Mouse (Mus musculus): ENCODE measurements around the gene Tnfrsf25. TPM values are rescaled to one million over a fixed set of nuclear protein-coding genes. Genes with fewer than 3 reads are reported as not detected.

Tnfrsf25 gene
- polyA plus RNA-seq, 1 experiment from 2014 or later: 0.83 TPM

DNA sequence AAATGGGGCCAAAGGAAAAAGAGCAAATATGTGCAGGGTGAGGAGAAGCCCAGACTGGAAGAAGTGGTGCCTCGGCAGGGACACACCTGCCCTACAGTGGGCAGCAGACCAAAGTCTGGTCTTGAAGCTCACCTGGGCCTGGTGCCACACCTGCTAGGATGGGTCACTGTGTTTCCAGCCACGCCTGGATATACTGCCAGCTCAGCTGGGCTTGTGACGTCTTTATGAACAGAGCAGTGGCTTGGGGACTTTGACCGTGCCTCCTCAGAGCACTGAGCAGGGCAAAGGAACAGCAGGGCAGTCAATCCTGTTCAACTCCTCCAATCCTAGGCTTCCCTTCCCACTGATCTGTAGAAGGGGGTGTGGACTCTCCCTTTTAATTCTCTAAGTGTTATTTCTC lies 45.0 kb downstream of the Tnfrsf25 start:
- DNase-seq (ENCODE audit: low spot score): no peak
- H3K4me2 ChIP-seq (ENCODE audit: low read length): no peak overlapping the region
- H3K4me3 ChIP-seq (replicated peaks; ENCODE audit: low read depth, low read length): no peak overlapping the region
- no peak for TF ChIP-seq CTCF (IDR thresholded peaks at IDR 0.05; ENCODE audit: low read depth)
- H3K27me3 ChIP-seq (ENCODE audit: insufficient read depth, low read length): peaks cover 43% of the 10 kb centered on the region
- H3K4me1 ChIP-seq (replicated peaks; ENCODE audit: insufficient read depth, low read length): peaks cover 11% of the 10 kb centered on the region
- ATAC-seq (replicated peaks; ENCODE audit: low FRiP score, low read depth): peak; percentile 68
- WGBS: 30% methylated on average over 4 of the region's 4 CpGs
- H3K9ac ChIP-seq (ENCODE audit: low read depth, low read length): no peak overlapping the region
- H3K27ac ChIP-seq: no peak overlapping the region
- no peaks in the 10 kb centered on the region for H3K36me3 ChIP-seq (ENCODE audit: insufficient read depth, low read length)
- no peaks in the 10 kb centered on the region for H3K9me3 ChIP-seq (replicated peaks; ENCODE audit: low read length)

DNA sequence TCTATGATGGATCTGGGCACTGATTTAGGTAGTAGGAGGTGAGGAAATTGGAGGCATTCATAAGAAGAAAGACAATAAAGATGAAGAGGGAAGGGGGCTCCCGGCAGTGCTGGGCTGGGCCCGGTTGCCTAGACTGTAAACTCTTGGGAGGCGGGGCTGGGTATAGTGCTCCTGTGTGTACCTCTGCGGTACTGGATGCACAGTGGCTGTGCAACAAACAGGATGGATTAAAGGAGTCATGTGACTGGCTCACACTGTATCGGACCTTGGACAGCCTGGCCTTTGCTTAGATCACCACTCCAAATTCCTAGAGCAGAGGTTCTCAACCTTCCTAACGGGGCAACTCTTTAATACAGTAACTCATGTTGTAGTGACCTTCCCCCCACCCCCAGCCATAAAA lies 45.9 kb downstream of the Tnfrsf25 start:
- DNase-seq (ENCODE audit: low spot score) (no peak), ATAC-seq (replicated peaks; ENCODE audit: low FRiP score, low read depth) (peak; percentile 67)
- no peak for TF ChIP-seq CTCF (IDR thresholded peaks at IDR 0.05; ENCODE audit: low read depth)
- peaks cover 11% of the 10 kb centered on the region for H3K4me1 ChIP-seq (replicated peaks; ENCODE audit: insufficient read depth, low read length)
- H3K9ac ChIP-seq (ENCODE audit: low read depth, low read length): no peak overlapping the region
- H3K27ac ChIP-seq: no peak overlapping the region
- H3K27me3 ChIP-seq (ENCODE audit: insufficient read depth, low read length): peaks cover 43% of the 10 kb centered on the region
- no peaks in the 10 kb centered on the region for H3K9me3 ChIP-seq (replicated peaks; ENCODE audit: low read length)
- H3K36me3 ChIP-seq (ENCODE audit: insufficient read depth, low read length): no peaks in the 10 kb centered on the region
- 59% methylated on average over 6 of the region's 6 CpGs for WGBS
- H3K4me3 ChIP-seq (replicated peaks; ENCODE audit: low read depth, low read length): no peak overlapping the region
- no peak overlapping the region for H3K4me2 ChIP-seq (ENCODE audit: low read length)

DNA sequence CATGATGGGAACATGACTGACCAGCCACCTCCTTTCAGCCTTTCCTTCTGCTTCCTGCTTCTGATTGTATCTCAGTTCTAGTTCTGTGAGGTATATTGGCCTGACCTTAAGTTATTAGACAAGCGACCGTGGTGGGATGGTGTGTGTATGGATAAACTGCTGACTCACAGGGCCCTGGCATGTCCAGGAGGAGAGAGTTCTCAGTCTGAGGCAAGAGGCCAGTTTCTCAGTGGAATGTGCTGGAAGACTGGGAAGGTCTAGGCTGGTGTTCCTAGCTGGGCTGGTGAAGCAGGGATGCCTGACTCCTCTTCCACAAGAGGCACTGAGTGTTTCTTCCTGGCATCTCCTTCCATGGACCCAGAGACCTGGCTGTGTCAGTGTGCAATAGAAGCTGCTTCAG lies 47.0 kb downstream of the Tnfrsf25 start:
- Histone ChIP-seq H3K27ac (no peak overlapping the region), H3K4me3 (replicated peaks; ENCODE audit: low read depth, low read length) (no peak overlapping the region), H3K4me1 (replicated peaks; ENCODE audit: insufficient read depth, low read length) (peaks cover 11% of the 10 kb centered on the region), H3K9ac (ENCODE audit: low read depth, low read length) (no peak overlapping the region), H3K4me2 (ENCODE audit: low read length) (no peak overlapping the region), H3K9me3 (replicated peaks; ENCODE audit: low read length) (no peaks in the 10 kb centered on the region), H3K27me3 (ENCODE audit: insufficient read depth, low read length) (peaks cover 37% of the 10 kb centered on the region), H3K36me3 (ENCODE audit: insufficient read depth, low read length) (no peaks in the 10 kb centered on the region)
- WGBS: 76% methylated on average over 2 of the region's 2 CpGs
- TF ChIP-seq CTCF (IDR thresholded peaks at IDR 0.05; ENCODE audit: low read depth): no peak
- ATAC-seq (replicated peaks; ENCODE audit: low FRiP score, low read depth): no peak
- DNase-seq (ENCODE audit: low spot score): no peak

DNA sequence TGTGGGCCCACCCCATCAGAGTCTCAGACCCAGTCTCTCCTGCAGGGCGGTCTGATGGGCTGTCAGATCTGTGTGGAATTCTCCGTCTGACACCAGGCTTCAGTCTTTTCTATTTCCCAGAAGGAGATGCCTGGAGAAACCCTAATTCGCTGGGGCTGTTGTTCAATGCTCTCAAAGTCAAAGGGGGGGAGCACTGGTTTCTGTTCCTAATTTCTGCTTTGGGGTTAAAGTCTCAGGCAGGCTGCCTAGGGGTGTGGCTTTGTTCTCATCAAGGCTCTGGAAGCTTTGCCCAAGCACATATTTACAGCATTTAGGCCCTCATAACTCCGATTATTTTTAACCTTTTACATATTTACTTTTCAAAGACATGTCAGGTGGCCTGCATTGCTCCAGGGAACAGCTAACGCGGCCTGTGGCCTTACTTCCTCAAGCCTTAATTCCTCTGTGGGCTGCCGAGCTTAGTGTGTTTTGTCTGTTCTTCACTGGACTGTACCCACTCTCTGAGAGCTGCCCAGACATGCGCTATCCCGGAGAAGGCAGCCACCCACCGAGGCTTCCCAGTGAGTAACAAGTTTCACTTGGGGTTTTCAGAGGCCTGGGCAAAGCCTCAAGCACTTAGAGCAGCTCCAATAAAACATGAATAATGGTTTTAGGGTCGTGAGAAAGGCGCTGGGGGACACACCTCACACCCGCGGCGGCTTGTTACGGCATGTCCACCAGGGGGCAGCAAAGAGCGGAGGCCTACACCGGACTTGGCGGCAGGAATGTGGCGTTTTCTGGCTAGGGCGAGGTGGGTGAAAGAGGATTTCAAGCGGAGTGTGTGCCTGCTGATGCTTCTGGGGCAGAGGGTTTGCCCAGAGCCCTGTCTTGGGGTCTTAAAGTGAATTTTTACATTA lies 49.5 kb downstream of the Tnfrsf25 start:
- peak; percentile 95 for TF ChIP-seq CTCF (IDR thresholded peaks at IDR 0.05; ENCODE audit: low read depth)
- Histone ChIP-seq H3K27me3 (ENCODE audit: insufficient read depth, low read length) (peaks cover 13% of the 10 kb centered on the region), H3K36me3 (ENCODE audit: insufficient read depth, low read length) (no peaks in the 10 kb centered on the region), H3K4me3 (replicated peaks; ENCODE audit: low read depth, low read length) (no peak overlapping the region), H3K4me1 (replicated peaks; ENCODE audit: insufficient read depth, low read length) (no peaks in the 10 kb centered on the region), H3K9ac (ENCODE audit: low read depth, low read length) (no peak overlapping the region), H3K27ac (no peak overlapping the region), H3K9me3 (replicated peaks; ENCODE audit: low read length) (no peaks in the 10 kb centered on the region), H3K4me2 (ENCODE audit: low read length) (peak overlapping the region; percentile 5; the same call in 1 of the 2 replicates)
- DNase-seq (ENCODE audit: low spot score) (peak; percentile 70), ATAC-seq (replicated peaks; ENCODE audit: low FRiP score, low read depth) (no peak)
- 16% methylated on average over 22 of the region's 22 CpGs for whole genome bisulfite sequencing

DNA sequence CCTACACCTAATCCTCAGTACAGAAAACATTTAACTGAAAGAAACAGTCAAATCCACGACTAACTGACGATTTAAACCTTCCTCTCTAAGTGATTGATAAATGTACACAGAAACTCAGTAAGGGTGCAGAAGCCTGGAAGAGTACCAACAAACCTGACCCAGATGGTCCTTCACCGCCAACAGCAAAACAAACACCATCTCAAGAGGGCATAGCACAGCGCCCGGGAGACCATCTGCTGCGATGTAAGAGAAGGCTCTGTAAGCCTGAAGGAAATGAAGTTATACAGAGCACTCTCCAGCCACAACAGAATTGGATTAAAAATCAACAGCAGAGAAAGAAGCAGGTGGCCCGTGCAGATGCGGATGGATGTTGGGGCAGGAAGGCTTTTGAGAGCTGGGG lies 52.3 kb downstream of the Tnfrsf25 start:
- no peaks in the 10 kb centered on the region for H3K4me1 ChIP-seq (replicated peaks; ENCODE audit: insufficient read depth, low read length)
- ATAC-seq (replicated peaks; ENCODE audit: low FRiP score, low read depth) (no peak), DNase-seq (ENCODE audit: low spot score) (no peak)
- no peak overlapping the region for H3K27ac ChIP-seq
- no peak overlapping the region for H3K4me3 ChIP-seq (replicated peaks; ENCODE audit: low read depth, low read length)
- no peaks in the 10 kb centered on the region for H3K9me3 ChIP-seq (replicated peaks; ENCODE audit: low read length)
- no peaks in the 10 kb centered on the region for H3K36me3 ChIP-seq (ENCODE audit: insufficient read depth, low read length)
- no peak overlapping the region for H3K9ac ChIP-seq (ENCODE audit: low read depth, low read length)
- no peak overlapping the region for H3K4me2 ChIP-seq (ENCODE audit: low read length)
- H3K27me3 ChIP-seq (ENCODE audit: insufficient read depth, low read length): no peaks in the 10 kb centered on the region
- 62% methylated on average over 8 of the region's 8 CpGs for WGBS
- TF ChIP-seq CTCF (IDR thresholded peaks at IDR 0.05; ENCODE audit: low read depth): no peak

DNA sequence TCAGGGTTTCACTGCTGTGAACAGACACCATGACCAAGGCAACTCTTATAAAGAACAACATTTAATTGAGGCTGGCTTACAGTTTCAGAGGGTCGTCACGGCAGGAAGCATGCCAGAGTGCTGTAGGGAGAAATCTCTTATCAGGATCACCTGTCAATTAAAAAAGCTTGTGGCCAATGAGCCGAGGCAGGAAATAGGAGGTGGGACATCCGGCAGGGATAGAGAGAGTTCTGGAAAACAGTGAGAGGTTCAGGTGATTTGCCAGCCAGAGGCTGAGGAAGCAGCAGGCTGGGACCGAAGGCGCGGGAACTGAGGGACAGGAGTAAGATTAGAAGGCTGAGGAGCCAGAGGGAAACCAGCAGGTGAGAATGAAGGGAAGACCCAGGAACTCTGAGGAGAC lies 53.4 kb downstream of the Tnfrsf25 start:
- Histone ChIP-seq H3K36me3 (ENCODE audit: insufficient read depth, low read length) (no peaks in the 10 kb centered on the region), H3K9ac (ENCODE audit: low read depth, low read length) (no peak overlapping the region), H3K4me3 (replicated peaks; ENCODE audit: low read depth, low read length) (no peak overlapping the region), H3K9me3 (replicated peaks; ENCODE audit: low read length) (no peaks in the 10 kb centered on the region), H3K4me1 (replicated peaks; ENCODE audit: insufficient read depth, low read length) (no peaks in the 10 kb centered on the region), H3K27ac (no peak overlapping the region), H3K27me3 (ENCODE audit: insufficient read depth, low read length) (no peaks in the 10 kb centered on the region), H3K4me2 (ENCODE audit: low read length) (no peak overlapping the region)
- TF ChIP-seq CTCF (IDR thresholded peaks at IDR 0.05; ENCODE audit: low read depth): no peak
- DNase-seq (ENCODE audit: low spot score): no peak
- WGBS: 70% methylated on average over 7 of the region's 7 CpGs
- no peak for ATAC-seq (replicated peaks; ENCODE audit: low FRiP score, low read depth)

Other genes with a start within 250 kb of the Tnfrsf25 start
- 48.4 and 56.1 TPM in 2 replicates for gene Dnajc11, start 182.2 kb upstream of the Tnfrsf25 start, polyA plus RNA-seq (2015; fragmentation: Nextera tagmentation; extraction: Ambion mirVana)
- gene Thap3, start 126.9 kb upstream of the Tnfrsf25 start, polyA plus RNA-seq (2015; fragmentation: Nextera tagmentation; extraction: Ambion mirVana): 34.5 and 35.1 TPM in 2 replicates
- 23.6 and 23.7 TPM in 2 replicates for gene Phf13, start 119.7 kb upstream of the Tnfrsf25 start, polyA plus RNA-seq (2015; fragmentation: Nextera tagmentation; extraction: Ambion mirVana)
- 10.7 and 11.2 TPM in 2 replicates for gene Klhl21, start 107.1 kb upstream of the Tnfrsf25 start, polyA plus RNA-seq (2015; fragmentation: Nextera tagmentation; extraction: Ambion mirVana)
- gene Zbtb48, start 88.3 kb upstream of the Tnfrsf25 start, polyA plus RNA-seq (2015; fragmentation: Nextera tagmentation; extraction: Ambion mirVana): 14.4 and 16.3 TPM in 2 replicates
- gene Tas1r1, start 77.4 kb upstream of the Tnfrsf25 start, polyA plus RNA-seq (2015; fragmentation: Nextera tagmentation; extraction: Ambion mirVana): 0.39 and 0.45 TPM in 2 replicates
- gene Nol9, start 76.6 kb upstream of the Tnfrsf25 start, polyA plus RNA-seq (2015; fragmentation: Nextera tagmentation; extraction: Ambion mirVana): 20.0 and 20.5 TPM in 2 replicates
- 18.3 and 19.3 TPM in 2 replicates for gene Plekhg5, start 43.4 kb upstream of the Tnfrsf25 start, polyA plus RNA-seq (2015; fragmentation: Nextera tagmentation; extraction: Ambion mirVana)
- 32.9 and 35.0 TPM in 2 replicates for gene Espn, start 36.4 kb downstream of the Tnfrsf25 start, polyA plus RNA-seq (2015; fragmentation: Nextera tagmentation; extraction: Ambion mirVana)
- gene Hes2, start 42.9 kb downstream of the Tnfrsf25 start, polyA plus RNA-seq (2015; fragmentation: Nextera tagmentation; extraction: Ambion mirVana): 0.41 and 0.78 TPM in 2 replicates
- gene Acot7, start 62.2 kb downstream of the Tnfrsf25 start, polyA plus RNA-seq (2015; fragmentation: Nextera tagmentation; extraction: Ambion mirVana): 56.4 and 63.5 TPM in 2 replicates
- 4.6 and 5.2 TPM in 2 replicates for gene Gpr153, start 158.3 kb downstream of the Tnfrsf25 start, polyA plus RNA-seq (2015; fragmentation: Nextera tagmentation; extraction: Ambion mirVana)
- gene Hes3, start 175.7 kb downstream of the Tnfrsf25 start, polyA plus RNA-seq (2015; fragmentation: Nextera tagmentation; extraction: Ambion mirVana): not detected in 2 replicates
- 20.0 and 23.6 TPM in 2 replicates for gene Icmt, start 181.3 kb downstream of the Tnfrsf25 start, polyA plus RNA-seq (2015; fragmentation: Nextera tagmentation; extraction: Ambion mirVana)
- gene Rnf207, start 203.1 kb downstream of the Tnfrsf25 start, polyA plus RNA-seq (2015; fragmentation: Nextera tagmentation; extraction: Ambion mirVana): 0.45 and 1.1 TPM in 2 replicates
- 463 and 527 TPM in 2 replicates for gene Rpl22, start 209.8 kb downstream of the Tnfrsf25 start, polyA plus RNA-seq (2015; fragmentation: Nextera tagmentation; extraction: Ambion mirVana)
- 0.04 and 0.09 TPM in 2 replicates for gene Chd5, start 222.7 kb downstream of the Tnfrsf25 start, polyA plus RNA-seq (2015; fragmentation: Nextera tagmentation; extraction: Ambion mirVana)